Mouse (Mus musculus) small intestine, adult 2 months (tissue): ENCODE results near the gene Naa35.

Source experiments
- CTCF ChIP-seq: fragments of 200-500 bp; IDR thresholded peaks from 2 replicates; pipeline ENCODE4 v1.5.1; 2012; ENCODE audit warnings: low read depth, mild to moderate bottlenecking, control low read depth, inconsistent platforms, low read length, moderate library complexity, mixed read lengths; ENCODE audit not compliant: insufficient replicate concordance, insufficient read length; ENCODE audit errors: extremely low read depth
- POLR2A ChIP-seq: fragments of 200-500 bp; IDR thresholded peaks from 2 replicates; pipeline ENCODE4 v1.6.1; 2012; ENCODE audit warnings: low read depth, mild to moderate bottlenecking, control low read depth, inconsistent platforms, low read length, moderate library complexity

DNA sequence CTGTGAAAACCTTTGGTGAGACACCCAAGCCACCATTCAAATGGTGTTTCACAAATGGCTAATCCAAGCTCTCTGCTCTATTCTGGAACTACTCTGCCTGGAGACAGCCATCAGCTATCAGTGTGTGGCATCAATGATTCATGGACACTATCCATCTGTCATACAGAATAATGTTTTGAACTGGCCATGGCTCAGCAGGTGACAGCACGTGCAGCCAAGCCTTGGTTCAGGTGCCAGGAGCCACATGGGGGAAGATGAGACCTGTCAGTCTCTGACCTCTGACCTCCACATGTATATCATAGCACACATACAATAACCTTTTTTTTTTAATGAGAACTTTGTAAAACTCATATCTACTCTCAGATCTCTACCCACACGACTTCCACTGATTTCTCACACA lies 32.3 kb upstream of the Naa35 start:
- no peak for TF ChIP-seq POLR2A
- no peak for TF ChIP-seq CTCF
